13 mouse cellular contexts compared by ENCODE assay signal in the genomic region with DNA sequence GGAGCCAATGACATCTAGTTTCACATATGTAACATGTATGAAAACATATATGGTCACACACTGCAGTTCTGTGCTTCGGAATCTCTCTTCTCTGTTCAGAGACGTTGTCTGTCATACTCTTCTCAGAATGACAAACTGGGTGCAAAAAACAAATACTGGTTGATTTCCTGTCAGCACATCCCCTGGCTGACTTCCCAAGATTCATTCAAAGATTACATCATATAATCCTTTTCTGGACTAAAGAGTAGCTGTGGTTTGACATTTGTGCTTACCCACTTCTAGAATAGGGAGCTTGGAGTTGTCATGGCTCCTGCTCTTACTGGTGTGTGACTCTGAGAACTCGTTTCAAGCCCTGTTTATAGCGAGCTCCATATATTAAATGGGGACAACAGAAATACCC.
"Had no signal": no experiment of that assay in that cellular context is flagged by ENCODE, and none has a peak within 500 bp of the region (broad histone marks: within the 10 kb centered on the region; RNA-seq: fewer than 3 reads in every experiment).

No protein-coding gene starts in this region.

- DNase-seq: lung, adult 18-20 months; lung, postnatal 36 days; right cerebral cortex, postnatal 14 days; thymus, adult 2 months; thymus, postnatal 25 days; thymus, postnatal 4 days had no signal

- H3K4me1 ChIP-seq: liver, embryonic 12.5 days; stomach, embryonic 15.5 days had no signal

- H3K4me3 ChIP-seq: liver, embryonic 12.5 days; midbrain, embryonic 10.5 days; midbrain, embryonic 13.5 days; neural tube, embryonic 12.5 days; stomach, embryonic 15.5 days had no signal

- H3K9me3 ChIP-seq: midbrain, embryonic 13.5 days; neural tube, embryonic 12.5 days; stomach, embryonic 15.5 days had no signal

- H3K9ac ChIP-seq: liver, embryonic 12.5 days; liver, embryonic 14.5 days; midbrain, embryonic 13.5 days; neural tube, embryonic 12.5 days; stomach, embryonic 15.5 days had no signal

- H3K36me3 ChIP-seq: liver, embryonic 12.5 days; midbrain, embryonic 10.5 days; midbrain, embryonic 13.5 days; neural tube, embryonic 12.5 days; stomach, embryonic 15.5 days had no signal

- H3K27ac ChIP-seq: liver, embryonic 12.5 days; liver, embryonic 14.5 days; midbrain, embryonic 10.5 days; midbrain, embryonic 13.5 days; neural tube, embryonic 12.5 days; stomach, embryonic 15.5 days; stomach, postnatal 0 days had no signal

- ATAC-seq: liver, embryonic 12.5 days; midbrain, embryonic 13.5 days had no signal

- H3K27me3 ChIP-seq: liver, embryonic 12.5 days; midbrain, embryonic 13.5 days; neural tube, embryonic 12.5 days; stomach, embryonic 15.5 days had no signal

- H3K4me2 ChIP-seq: liver, embryonic 12.5 days; midbrain, embryonic 13.5 days; neural tube, embryonic 12.5 days; stomach, embryonic 15.5 days had no signal
